Mouse (Mus musculus) right cerebral cortex, postnatal 36 days (tissue): ENCODE measurements around the gene Rsad1.
A peak's percentile ranks its signal among the peaks of the same experiment; 100 is the strongest.

Experiments used
- DNase-seq, 2 experiments: peaks; one replicate each; pipeline ENCODE4 v3.0.0; 2022; ENCODE audit warnings: low spot score in 2 of 2, mixed read lengths in 1 of 2

The Rsad1 gene

GRCm38 (mm10) chr11:94548041-94548784 lies 842 bp downstream of the Rsad1 start:
- DNase-seq, result peak; percentile 55 to 70

DNA sequence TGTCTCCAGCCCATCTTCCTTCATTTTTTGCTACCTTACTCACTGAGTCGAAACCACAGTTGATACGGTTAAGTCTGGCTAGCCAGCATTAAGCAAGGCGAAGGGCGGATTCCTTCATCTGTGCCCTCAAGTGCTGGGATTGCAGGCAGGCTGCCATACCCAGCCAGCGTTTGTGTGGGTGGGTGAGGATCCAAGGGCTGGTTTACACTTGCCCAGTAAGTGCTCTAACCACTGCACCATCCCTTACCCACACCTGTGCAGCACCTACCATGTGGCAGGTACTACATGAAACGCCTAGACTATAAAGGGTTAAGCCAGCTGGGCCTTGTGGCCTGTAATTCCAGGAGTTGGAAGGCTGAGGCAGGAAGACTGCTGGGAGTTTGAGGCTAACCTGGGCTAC lies 1.8 kb downstream of the Rsad1 start:
- no peak for DNase-seq

DNA sequence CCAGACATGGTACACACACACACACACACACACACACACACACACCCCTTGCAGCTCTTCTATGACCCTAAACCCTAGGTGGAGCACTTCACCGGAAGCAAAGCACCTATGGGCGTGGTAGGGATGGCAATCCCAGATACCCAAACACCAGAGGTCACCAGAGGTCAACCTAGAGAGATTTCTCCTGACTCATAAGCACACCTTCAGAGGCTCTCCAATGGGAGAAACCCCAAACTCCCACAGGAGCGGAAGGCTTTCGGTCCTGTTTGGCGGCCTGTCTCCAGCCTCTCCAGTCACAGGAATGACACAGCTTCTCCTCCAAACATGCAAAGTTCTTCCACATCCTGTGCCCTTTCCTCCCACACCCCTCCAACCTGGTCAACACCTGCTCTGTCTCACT lies 2.7 kb downstream of the Rsad1 start:
- no peak for DNase-seq

DNA sequence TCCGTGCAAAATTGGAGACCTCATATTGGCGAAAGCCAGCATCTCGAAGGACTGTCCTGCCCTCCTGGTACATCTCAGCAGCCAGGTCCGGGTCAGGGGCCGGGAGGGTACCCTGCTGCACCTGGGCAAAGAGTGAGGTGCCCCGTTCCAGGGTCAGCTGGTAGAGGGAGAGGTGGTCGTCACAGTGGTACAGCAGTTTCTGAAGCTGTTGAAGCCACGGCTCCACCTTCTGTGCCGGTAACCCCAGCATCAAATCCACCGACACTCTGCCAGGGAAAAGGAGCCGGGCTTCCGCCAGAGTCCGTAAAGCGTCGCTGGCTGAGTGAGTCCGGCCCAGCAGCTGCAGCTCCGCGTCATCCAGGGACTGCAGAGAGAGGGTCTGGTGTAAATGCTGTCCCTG lies 4.6 kb downstream of the Rsad1 start:
- no peak for DNase-seq

DNA sequence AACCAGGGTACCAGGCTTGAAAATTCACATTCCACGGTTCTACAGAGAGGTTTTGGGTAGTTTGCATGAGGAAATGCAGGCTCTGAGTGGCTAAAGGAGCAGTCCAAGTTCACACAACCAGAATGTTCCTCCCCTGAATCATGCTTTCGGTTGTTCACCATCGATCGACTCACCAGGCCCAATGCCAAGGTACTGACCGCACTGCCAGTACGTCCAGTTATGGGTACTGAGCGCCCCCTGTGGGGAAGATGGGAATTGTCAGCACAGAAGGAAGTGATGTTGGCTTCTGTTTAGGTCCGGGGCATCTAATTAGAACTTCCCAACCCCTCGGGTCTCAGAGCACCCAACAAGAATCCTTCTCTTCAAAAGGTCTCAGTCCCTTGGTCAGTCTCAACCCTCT lies 5.1 kb downstream of the Rsad1 start:
- peak; percentile 87 to 92 for DNase-seq

DNA sequence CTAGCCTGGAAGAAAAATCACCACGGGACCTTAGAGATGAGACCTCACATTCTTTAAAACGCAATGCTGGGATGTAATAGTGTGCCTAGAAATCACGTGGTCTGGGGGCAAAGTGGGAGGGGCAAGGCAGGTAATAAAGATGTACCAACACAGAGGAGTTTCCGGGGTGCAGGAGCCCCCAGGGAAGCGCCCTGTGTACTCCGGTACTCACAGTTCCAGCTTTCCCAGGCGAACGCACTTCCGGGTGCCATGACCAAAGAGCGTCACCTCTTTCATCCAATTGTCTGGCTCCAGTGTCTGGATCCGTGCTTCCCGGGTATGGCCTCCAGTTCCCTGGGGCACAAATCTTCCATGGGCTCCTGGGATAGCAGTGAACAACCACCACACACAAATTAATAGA lies 5.7 kb downstream of the Rsad1 start:
- DNase-seq, result no peak

DNA sequence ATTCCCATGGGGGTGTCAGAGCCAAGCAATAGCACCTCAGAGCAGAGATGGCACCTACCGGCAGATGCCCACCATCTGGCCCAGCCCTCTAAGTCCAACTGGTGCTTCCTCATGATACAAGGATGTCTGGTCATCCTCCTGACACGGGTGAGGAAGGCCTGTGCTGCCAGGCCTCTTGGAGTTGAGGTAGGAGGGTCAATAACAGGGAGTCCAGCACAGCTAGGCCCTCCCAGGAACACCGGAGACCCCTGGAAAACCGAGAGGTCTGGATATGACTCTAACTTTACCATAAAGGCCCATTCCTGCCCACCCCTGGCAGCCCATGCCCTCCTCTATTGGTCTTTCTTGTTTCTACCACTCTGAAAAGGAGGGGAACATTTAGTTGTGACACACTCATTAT lies 6.7 kb downstream of the Rsad1 start:
- no peak for DNase-seq

GRCm38 (mm10) chr11:94539761-94540160 lies 9.3 kb downstream of the Rsad1 start:
- no peak for DNase-seq

- no peak for DNase-seq
These were observed 10.2 kb downstream of the Rsad1 start for GRCm38 (mm10) chr11:94538733-94539292.

DNA sequence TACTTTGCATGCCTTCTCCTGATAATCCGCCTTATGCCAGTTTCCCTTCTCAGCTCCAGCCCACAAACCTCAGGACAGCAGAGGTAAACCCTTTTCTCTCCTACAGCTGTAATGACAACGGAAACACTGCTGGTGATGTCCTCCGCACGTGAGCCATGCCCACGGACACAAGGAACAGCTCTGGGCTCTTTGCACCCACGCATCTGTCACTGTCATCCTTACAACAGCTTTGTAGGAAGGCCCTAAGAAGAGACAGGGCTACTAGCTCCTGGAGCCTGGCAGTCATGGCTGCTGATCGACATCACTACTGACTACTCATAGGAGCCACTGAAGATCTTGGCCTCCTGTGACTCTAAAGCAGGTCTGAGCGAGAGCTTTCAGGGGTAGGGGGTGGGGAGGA lies 15.9 kb downstream of the Rsad1 start:
- peak in 1 of 2 experiments; percentile 59 for DNase-seq

DNA sequence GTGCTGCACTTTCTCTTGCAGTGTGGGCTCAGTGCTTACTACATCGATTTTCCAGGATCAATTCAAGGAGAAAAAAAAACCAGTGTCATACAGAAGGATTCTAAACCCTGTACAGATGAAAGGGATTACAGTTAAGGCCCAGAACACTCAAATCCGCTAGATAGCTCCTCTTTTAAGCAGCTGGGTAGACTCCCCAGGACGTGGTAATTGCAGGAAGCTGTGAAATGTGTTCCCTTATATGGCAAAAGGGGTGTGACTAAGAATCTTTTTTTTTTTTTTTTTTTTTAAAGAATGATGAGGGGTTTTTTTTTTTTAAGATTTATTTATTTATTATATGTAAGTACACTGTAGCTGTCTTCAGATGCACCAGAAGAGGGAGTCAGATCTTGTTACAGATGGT lies 20.2 kb downstream of the Rsad1 start:
- no peak for DNase-seq

GRCm38 (mm10) chr11:94526171-94526879 lies 22.7 kb downstream of the Rsad1 start:
- no peak for DNase-seq

DNA sequence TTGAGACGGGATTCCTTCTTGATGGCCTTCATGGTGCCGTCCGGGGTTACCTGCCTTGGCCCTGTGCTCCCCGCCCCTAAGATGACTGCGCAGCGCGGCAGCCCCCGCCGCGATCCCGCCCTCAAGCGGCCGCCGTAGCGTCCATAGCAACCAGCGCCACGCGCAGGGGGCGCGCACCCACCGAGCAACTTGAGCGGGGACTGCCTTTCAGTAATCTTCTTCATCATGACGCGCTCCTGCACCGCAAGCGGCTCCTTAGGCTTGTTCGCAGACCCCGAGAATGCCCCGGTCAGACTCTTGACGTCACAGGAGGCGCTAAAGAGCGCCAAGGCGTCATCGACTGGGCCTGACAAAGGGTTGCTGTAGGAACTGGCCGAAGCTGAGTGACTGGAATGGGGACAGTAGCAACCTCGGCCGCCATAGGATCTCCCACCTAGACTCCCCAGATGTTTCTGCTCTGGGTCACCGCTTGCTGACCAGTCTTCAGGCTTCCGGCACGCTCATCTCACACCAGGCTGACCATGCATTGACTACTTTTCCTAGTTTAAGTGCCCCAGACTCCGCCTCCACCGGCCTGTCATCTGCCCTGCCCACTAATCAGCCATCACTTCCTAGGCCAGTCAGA lies 27.7 kb downstream of the Rsad1 start, which contains the start of gene Mycbpap:
Gene Mycbpap (minus strand): TSS at position 524 of the 625 bp plus-strand sequence.
- peak; percentile 28 to 52 for DNase-seq

DNA sequence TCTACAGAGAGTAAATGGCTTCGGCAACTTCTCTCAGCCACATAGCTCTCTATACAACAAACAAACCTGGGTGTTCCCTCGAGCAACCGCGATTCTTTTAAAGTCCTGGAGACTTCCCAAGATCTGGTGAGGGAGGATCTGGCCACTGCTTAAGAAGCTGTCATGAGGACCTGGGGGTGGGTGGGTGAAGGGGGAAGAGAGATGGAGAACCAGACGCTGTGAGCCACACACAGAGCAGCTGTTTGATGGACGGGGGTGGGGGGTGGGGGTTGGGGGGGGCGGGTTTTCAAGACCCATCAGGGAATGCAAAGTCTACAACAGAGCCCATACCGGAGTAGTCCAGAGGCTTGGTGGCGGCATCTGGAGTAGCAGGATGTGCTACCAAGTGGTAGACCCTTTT lies 35.6 kb downstream of the Rsad1 start:
- DNase-seq, result no peak

GRCm38 (mm10) chr11:94508976-94509375 lies 40.1 kb downstream of the Rsad1 start:
- no peak for DNase-seq

- DNase-seq, result no peak
These were observed 47.6 kb downstream of the Rsad1 start for GRCm38 (mm10) chr11:94501482-94501881.

DNA sequence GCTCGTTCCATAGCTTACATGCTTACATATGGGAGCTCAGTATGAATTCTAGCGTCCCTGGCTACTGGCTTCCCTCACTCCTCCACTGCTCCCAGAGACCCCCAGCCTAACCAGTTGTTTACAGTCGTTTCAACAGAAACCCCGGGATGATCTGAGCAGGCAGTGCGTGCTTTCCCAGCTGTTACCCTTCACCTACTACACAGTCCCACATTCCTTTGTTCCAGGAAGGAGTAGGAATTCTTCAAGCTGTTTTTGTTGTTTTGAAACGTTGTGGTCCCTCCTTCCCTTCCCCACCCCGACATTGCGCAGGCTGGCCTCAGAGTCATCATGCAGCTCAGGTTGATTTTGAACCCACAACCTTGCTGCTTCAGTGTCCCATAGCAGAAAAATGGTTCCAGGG lies 48.7 kb downstream of the Rsad1 start:
- DNase-seq, result no peak

DNA sequence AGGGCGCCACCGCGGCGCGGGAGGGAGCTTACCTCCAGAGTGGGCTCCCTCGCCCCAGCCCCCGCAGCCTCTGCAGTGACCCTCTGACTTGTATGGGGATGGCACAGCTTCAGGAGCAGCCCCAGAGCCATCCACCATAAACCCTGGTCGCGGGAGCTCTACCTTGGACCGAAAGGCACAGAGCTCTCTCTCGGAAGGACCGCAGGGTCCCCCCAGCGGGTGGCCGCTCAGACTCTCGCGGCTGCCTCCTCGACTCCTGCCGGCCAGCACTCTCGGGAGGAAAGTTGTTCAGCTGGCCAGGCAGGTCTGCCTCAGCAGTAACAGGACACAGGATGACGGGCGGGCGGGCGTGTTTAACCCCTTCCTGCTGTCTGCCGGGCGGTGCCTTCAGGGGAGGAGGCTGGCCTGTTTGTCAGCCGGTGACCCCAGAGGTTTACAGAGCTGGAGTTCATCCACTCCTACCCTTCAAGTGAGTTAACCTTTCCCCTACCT lies 49.3 kb downstream of the Rsad1 start, which contains the start of gene Epn3:
Gene Epn3 (minus strand): TSS at position 314 of the 492 bp plus-strand sequence.
- no peak for DNase-seq

DNA sequence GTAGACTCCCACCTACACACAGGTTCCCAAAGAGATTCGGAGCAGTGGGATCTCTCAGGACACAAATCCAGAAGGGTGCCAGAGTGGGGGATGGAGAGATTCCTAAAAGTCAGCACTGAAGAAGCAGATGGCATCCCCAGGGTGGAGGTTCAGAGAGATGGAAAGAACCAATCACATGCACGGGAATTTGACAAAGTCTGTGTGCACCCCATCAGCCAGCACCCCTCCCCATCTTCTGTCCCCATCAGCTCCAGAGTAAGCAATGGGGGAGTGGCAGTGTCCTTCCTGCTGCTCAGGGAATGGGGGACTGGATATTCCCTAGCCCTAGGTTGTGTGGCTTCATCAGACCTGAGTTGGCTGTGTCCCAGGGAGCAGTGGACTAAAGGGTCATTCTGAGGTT lies 50.0 kb downstream of the Rsad1 start:
- DNase-seq, result no peak

DNA sequence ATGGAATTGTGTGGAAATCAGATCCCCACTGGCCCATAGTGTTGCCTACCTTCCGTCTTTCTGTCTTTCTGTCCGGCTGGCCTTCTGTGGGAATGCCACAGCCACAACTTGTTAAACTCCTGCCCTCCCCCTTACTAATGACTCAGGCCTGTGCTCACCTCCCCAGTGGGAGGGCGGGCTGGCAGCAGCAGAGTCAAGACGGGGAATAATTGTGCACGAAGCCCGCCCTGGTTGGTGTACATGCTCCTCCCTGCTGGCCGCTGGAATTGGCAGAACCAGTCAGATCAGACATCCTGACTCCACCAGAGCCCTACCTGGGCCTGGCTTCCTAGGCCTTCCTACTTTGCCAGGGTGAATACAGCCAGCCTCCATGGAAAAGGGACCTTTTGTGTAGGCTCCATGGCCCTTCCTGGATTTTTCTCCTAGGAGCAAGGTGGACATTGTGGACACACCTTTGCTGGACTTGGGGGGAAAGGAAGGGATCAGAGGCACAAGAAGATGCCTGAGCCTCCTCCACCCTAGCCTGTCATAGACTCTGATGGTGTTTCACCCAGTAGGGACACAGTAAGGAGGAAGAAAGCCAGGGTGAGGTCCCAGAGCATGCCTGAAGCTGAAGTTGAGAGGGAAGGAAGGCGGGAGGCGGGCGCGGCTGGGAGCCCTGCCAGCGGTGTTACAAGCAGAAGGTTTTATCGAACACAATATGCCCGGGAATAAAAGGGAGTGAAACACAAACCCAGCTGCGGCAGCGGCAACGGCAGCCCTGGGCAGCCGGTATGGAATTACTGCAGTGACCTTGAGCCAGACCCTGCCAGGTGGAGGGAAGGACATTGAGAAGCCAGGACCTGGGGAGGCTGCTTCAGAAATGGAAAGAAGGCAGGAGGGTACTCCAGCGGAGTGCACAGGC lies 50.7 kb downstream of the Rsad1 start:
- peak; percentile 38 to 44 for DNase-seq

DNA sequence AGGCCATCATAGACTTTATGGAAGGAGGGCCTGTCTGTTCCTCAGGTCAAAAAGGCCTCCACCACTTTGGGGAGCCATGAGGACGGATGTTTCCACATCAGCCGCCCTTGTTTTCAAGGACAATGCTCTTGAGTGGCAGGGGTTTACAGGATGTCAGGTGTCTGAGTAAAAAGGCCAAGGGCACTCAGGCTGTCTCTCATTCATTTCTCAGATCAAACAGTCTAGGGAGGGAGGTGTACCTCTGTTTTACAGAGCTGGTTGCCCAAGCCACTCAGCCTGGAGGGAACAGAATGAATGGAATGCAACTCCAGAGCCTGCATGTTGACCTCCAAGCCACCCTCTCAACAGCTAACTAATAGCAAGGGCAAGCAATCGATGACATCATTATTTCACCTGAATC lies 53.6 kb downstream of the Rsad1 start:
- DNase-seq, result no peak
